Mouse (Mus musculus): Measurements from ENCODE around the gene Gm18596. TPM values are rescaled to one million over a fixed set of nuclear protein-coding genes. Genes with fewer than 3 reads are reported as not detected.
"Not testable (repeated sequence)": the region's sequence is repeated elsewhere in the genome, so short reads cannot be mapped to it uniquely, and the experiment has no call there.

Gene Gm18596
- total RNA-seq (2015; ENCODE audit: low replicate concordance) (not detected in 2 replicates), total RNA-seq (2017; ENCODE audit: low replicate concordance) (not detected in 2 replicates)

DNA sequence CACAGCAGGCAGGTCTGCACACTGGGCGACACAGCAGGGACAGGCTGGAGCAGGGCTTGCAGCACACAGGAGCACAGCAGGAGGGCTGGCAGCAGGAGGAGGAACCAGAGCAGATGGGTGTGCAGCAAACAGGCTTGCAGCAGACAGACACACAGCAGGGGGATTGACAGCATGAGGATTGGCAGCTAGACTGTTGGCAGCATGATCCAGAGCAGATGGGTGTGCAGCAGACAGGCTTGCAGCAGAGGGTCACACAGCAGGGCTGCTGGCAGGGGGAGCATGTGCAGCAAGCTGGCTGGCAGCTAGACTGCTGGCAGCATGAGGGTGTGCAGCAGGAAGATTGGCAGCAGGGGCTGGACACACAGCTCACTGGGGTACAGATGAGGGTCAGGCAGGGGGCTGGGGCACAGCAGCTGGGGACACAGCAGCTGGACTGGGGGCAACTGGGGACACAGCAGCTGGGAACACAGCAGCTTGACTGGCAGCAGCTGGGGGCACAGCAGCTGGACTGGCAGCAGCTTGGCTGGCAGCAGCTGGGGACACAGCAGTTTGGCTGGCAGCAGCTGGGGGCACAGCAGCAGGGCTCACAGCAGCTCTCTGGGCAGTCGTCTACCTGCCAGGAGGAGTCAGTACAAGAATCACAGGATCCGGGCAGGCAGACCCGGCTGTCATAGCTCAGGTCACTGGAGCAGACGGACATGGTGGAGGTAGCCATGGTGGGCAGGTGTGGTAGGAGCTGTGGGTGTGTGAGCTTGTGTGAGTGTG lies at the start of gene Gm18596:
Gene Gm18596, minus strand, starts transcription at position 715 of the 765 bp plus-strand sequence.
- not testable (repeated sequence) for ATAC-seq (replicated peaks; ENCODE audit: low FRiP score, poor library complexity, severe bottlenecking)

GRCm38 (mm10) chr10:77788621-77789020 lies 46.2 kb upstream of the Gm18596 start:
- no peak for ATAC-seq (replicated peaks; ENCODE audit: low FRiP score, poor library complexity, severe bottlenecking)

- not testable (repeated sequence) for ATAC-seq (replicated peaks; ENCODE audit: low FRiP score, poor library complexity, severe bottlenecking)
Observed at GRCm38 (mm10) chr10:77787876-77788275, 45.4 kb upstream of the Gm18596 start, which contains the start of gene Gm7137. Gm7137 (minus strand) TSS chr10:77788200.

DNA sequence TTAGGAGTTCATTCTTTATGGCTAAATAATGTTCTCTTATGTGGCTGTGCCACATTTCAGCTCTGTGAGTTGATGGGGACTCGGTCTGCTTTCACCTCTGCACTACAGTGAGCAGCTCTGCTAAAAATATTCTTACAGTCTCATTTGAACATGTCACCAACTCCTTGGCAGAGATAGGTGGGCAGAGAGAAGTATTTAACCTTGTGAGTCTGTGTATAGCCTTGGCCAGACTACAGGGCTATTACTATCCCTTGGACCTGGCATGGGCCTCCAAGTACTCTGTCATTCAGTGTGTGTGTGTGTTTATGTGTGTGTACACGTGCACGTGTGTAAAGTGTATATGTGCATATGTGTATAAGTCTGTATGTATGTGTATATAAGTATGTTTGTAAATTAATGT lies 41.0 kb upstream of the Gm18596 start:
- not testable (repeated sequence) for ATAC-seq (replicated peaks; ENCODE audit: low FRiP score, poor library complexity, severe bottlenecking)

DNA sequence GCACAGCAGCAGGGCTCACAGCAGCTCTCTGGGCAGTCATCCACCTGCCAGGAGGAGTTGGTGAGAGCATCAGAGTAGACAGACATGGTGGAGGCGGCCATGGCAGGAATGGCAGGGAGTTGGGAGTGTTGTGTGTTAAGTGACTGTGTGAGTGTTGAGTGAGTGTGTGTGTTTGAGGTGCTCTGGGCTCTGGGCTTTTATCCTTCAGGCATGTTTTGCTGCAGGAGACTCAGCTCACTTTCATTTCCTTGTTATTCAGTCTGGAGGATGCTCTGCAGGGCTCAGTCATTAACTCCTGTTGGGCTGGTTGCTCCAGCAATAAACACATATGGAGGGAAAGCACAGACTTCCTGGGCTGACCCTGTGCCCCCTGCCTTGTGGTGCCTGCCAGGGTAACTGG lies 40.0 kb upstream of the Gm18596 start, which contains the start of gene Gm3250:
Gene Gm3250, minus strand, starts transcription at position 101 of the 400 bp plus-strand sequence.
- not testable (repeated sequence) for ATAC-seq (replicated peaks; ENCODE audit: low FRiP score, poor library complexity, severe bottlenecking)

DNA sequence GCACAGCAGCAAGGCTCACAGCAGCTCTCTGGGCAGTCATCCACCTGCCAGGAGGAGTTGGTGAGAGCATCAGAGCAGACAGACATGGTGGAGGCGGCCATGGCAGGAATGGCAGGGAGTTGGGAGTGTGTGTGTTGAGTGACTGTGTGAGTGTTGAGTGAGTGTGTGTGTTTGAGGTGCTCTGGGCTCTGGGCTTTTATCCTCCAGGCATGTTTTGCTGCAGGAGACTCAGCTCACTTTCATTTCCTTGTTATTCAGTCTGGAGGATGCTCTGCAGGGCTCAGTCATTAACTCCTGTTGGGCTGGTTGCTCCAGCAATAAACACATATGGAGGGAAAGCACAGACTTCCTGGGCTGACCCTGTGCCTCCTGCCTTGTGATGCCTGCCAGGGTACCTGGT lies 34.4 kb upstream of the Gm18596 start, which contains the start of gene Gm7138:
Gene Gm7138, minus strand, starts transcription at position 101 of the 400 bp plus-strand sequence.
- not testable (repeated sequence) for ATAC-seq (replicated peaks; ENCODE audit: low FRiP score, poor library complexity, severe bottlenecking)

- not testable (repeated sequence) for ATAC-seq (replicated peaks; ENCODE audit: low FRiP score, poor library complexity, severe bottlenecking)
Observed at GRCm38 (mm10) chr10:77772142-77772541, 29.7 kb upstream of the Gm18596 start.

GRCm38 (mm10) chr10:77771225-77771624 lies 28.8 kb upstream of the Gm18596 start, which contains the start of gene Gm3238:
Gm3238 (minus strand) TSS chr10:77771325.
- ATAC-seq (replicated peaks; ENCODE audit: low FRiP score, poor library complexity, severe bottlenecking), result not testable (repeated sequence)

- no peak for ATAC-seq (replicated peaks; ENCODE audit: low FRiP score, poor library complexity, severe bottlenecking)
Observed at GRCm38 (mm10) chr10:77769727-77770126, 27.3 kb upstream of the Gm18596 start.

- not testable (repeated sequence) for ATAC-seq (replicated peaks; ENCODE audit: low FRiP score, poor library complexity, severe bottlenecking)
Observed at GRCm38 (mm10) chr10:77759582-77759981, 17.1 kb upstream of the Gm18596 start, which contains the start of gene Gm3233. Gm3233 (minus strand) TSS chr10:77759682.

- no peak for ATAC-seq (replicated peaks; ENCODE audit: low FRiP score, poor library complexity, severe bottlenecking)
Observed at GRCm38 (mm10) chr10:77753448-77753847, 11.0 kb upstream of the Gm18596 start.

- ATAC-seq (replicated peaks; ENCODE audit: low FRiP score, poor library complexity, severe bottlenecking), result not testable (repeated sequence)
Observed at GRCm38 (mm10) chr10:77752312-77752711, 9.9 kb upstream of the Gm18596 start.

- not testable (repeated sequence) for ATAC-seq (replicated peaks; ENCODE audit: low FRiP score, poor library complexity, severe bottlenecking)
Observed at GRCm38 (mm10) chr10:77751254-77751653, 8.8 kb upstream of the Gm18596 start, which contains the start of gene Gm9736. Gm9736 (minus strand) TSS chr10:77751354.

GRCm38 (mm10) chr10:77750686-77751085 lies 8.2 kb upstream of the Gm18596 start:
- not testable (repeated sequence) for ATAC-seq (replicated peaks; ENCODE audit: low FRiP score, poor library complexity, severe bottlenecking)

GRCm38 (mm10) chr10:77738929-77739328 lies 3.5 kb downstream of the Gm18596 start:
- no peak for ATAC-seq (replicated peaks; ENCODE audit: low FRiP score, poor library complexity, severe bottlenecking)

GRCm38 (mm10) chr10:77735928-77736327 lies 6.5 kb downstream of the Gm18596 start:
- no peak for ATAC-seq (replicated peaks; ENCODE audit: low FRiP score, poor library complexity, severe bottlenecking)

DNA sequence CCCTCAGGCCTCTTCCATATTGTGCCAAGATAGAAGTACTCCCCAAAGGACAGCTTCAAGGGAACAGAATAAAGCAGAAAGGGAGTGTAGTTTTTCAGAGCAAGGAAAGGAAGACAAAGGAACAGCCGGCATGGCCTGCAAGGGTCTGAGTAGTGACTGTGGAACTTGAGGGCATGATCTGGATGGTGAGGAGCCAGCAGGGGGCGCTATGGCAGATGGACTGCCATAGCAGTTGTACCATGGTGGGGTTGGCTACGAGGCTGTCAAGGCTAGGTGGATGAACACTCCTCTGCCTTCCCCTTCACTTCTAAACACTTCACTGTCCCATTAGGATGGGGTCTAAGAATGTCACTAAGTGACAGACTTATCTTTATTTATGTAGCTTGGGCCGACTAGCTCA lies 13.2 kb downstream of the Gm18596 start:
- ATAC-seq (replicated peaks; ENCODE audit: low FRiP score, poor library complexity, severe bottlenecking), result no peak

DNA sequence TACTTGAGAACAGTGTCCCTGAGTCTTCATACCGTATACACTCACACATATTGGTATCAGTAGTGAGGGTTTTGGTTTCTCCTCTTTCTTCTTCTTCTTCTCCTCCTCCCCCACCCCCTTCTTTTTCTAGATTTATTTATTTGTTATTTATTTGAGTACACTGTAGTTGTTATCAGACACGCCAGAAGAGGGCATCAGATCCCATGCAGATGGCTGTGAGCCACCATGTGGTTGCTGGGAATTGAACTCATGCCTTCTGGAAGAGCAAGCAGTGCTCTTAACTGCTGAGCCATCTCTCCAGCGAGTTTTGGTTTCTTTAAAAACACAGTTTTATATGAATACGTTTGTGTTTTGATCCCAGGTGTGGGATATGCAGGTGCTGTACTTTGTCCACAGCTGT lies 14.2 kb downstream of the Gm18596 start:
- ATAC-seq (replicated peaks; ENCODE audit: low FRiP score, poor library complexity, severe bottlenecking), result no peak

DNA sequence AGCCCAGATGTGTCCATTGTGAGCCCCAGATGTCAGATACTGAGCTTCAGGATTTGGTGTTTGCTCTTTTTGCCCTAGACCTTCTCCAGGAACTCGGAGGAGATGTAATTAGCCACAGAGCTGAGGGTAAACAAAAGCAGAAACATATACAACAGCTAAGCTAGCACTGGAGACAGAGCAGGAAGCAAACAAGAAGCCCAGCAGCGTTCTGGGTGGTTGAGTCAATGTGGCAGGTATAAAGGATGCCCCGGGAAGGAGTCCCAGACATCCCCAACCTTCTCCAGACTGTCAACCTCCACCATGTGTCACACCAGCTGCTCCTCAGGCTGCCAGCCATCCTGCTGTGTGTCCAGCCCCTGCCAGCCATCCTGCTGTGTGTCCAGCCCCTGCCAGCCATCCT lies 16.3 kb downstream of the Gm18596 start, which contains the start of gene Gm10100:
Gene Gm10100, plus strand, starts transcription at position 301 of the 400 bp plus-strand sequence.
- no peak for ATAC-seq (replicated peaks; ENCODE audit: low FRiP score, poor library complexity, severe bottlenecking)

DNA sequence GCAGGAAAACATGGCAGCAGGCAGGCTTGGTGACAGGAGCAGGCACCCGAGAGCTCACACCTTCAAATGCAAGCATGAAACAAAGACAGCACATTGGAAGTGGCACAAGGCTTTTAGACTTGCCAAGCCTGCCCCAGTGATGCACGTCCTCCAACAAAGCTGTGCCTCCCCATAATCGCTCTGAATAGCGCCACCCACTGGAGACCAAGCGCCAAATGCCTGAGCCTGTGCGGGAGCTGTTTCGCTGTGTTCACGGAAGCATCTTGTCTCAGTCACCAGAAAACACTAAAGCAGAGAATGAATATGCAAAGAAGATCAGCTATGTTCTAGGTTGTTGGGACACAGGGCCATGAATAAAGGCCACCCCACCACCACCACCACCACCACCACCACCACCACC lies 17.6 kb downstream of the Gm18596 start:
- no peak for ATAC-seq (replicated peaks; ENCODE audit: low FRiP score, poor library complexity, severe bottlenecking)

GRCm38 (mm10) chr10:77720299-77720698 lies 22.1 kb downstream of the Gm18596 start, which contains the start of gene Krtap12-1:
Krtap12-1 (plus strand) TSS chr10:77720599.
- not testable (repeated sequence) for ATAC-seq (replicated peaks; ENCODE audit: low FRiP score, poor library complexity, severe bottlenecking)

All from erythroblast, adult 5-6 weeks (primary cell).